8 mouse cellular contexts compared by ENCODE assay signal in genomic region chr2:120567798-120568320, GRCm38 (mm10). TPM values are rescaled to one million over a fixed set of nuclear protein-coding genes. Genes with fewer than 3 reads are reported as not detected.
A peak's percentile ranks its signal among the peaks of the same experiment; 100 is the strongest.
DNase-seq lines count a peak whose midpoint lies in the region; ATAC-seq and TF ChIP-seq lines count a peak whose summit lies in the region.

No protein-coding gene starts in this region.

- peak overlapping the region; percentile 89 for H3K27ac ChIP-seq in layer of hippocampus, adult 2 months
- no peak overlapping the region for H3K27ac ChIP-seq in embryonic facial prominence, embryonic 11.5 days (replicated peaks; ENCODE audit: low read depth, low read length)
- H3K27ac ChIP-seq in intestine, embryonic 15.5 days = peak overlapping the region; percentile 84

- under 1% methylated on average over 22 of the region's 22 CpGs for WGBS in embryonic facial prominence, embryonic 11.5 days
- WGBS in intestine, embryonic 15.5 days = under 1% methylated on average over 22 of the region's 22 CpGs

- no peaks in the 10 kb centered on the region for H3K4me1 ChIP-seq in embryonic facial prominence, embryonic 11.5 days (ENCODE audit: control insufficient read depth, insufficient read depth, low read length)
- H3K4me1 ChIP-seq in intestine, embryonic 15.5 days (replicated peaks) = no peaks in the 10 kb centered on the region

- peak overlapping the region; percentile 71 for H3K9ac ChIP-seq in embryonic facial prominence, embryonic 11.5 days (replicated peaks; ENCODE audit: low read length)
- H3K9ac ChIP-seq in intestine, embryonic 15.5 days = peak overlapping the region; percentile 68

- H3K36me3 ChIP-seq in embryonic facial prominence, embryonic 11.5 days (replicated peaks; ENCODE audit: control insufficient read depth, insufficient read depth, low read depth, low read length) = no peaks in the 10 kb centered on the region
- no peaks in the 10 kb centered on the region for H3K36me3 ChIP-seq in intestine, embryonic 15.5 days
- no peaks in the 10 kb centered on the region for H3K36me3 ChIP-seq in myocyte (ENCODE audit: control insufficient read depth, insufficient read depth)

- peaks cover 49% of the 10 kb centered on the region for H3K79me2 ChIP-seq in myocyte (ENCODE audit: control insufficient read depth, insufficient read depth)

- no peaks in the 10 kb centered on the region for H3K27me3 ChIP-seq in embryonic facial prominence, embryonic 11.5 days (ENCODE audit: control insufficient read depth, insufficient read depth, low read length)
- no peaks in the 10 kb centered on the region for H3K27me3 ChIP-seq in intestine, embryonic 15.5 days (replicated peaks)
- H3K27me3 ChIP-seq in myocyte (ENCODE audit: control insufficient read depth, insufficient read depth, insufficient read length) = no peaks in the 10 kb centered on the region

- H3ac ChIP-seq in myocyte (ENCODE audit: control insufficient read depth, insufficient read length) = peak overlapping the region; percentile 15

- DNase-seq in layer of hippocampus, adult 2 months (ENCODE audit: low spot score in 2 of 2) = no peak
- DNase-seq in layer of hippocampus, postnatal 36 days = no peak
- no peak for DNase-seq in embryonic facial prominence, embryonic 11.5 days (ENCODE audit: low spot score)
- DNase-seq in thymus, postnatal 14 days = no peak
- DNase-seq in kidney, adult 8-10 months = no peak
- DNase-seq in kidney, postnatal 4 days = no peak

- TF ChIP-seq POLR2A in myocyte (IDR thresholded peaks at IDR 0.05; ENCODE audit: insufficient read length, low read depth) = no peak

- H3K9me3 ChIP-seq in embryonic facial prominence, embryonic 11.5 days (replicated peaks; ENCODE audit: control insufficient read depth, low read length) = no peaks in the 10 kb centered on the region
- H3K9me3 ChIP-seq in intestine, embryonic 15.5 days = no peaks in the 10 kb centered on the region

- peak; percentile 37; the same call in 1 of the 2 replicates for ATAC-seq in embryonic facial prominence, embryonic 11.5 days (replicated peaks; ENCODE audit: insufficient number of reproducible peaks, low FRiP score, low TSS enrichment, low read depth)
- ATAC-seq in intestine, embryonic 15.5 days = peak; percentile 76

- no peak for TF ChIP-seq CTCF in layer of hippocampus, adult 2 months (conservative IDR thresholded peaks at IDR 0.05)

- H3K4me3 ChIP-seq in layer of hippocampus, adult 2 months = peak overlapping the region; percentile 65
- H3K4me3 ChIP-seq in embryonic facial prominence, embryonic 11.5 days (ENCODE audit: low read depth, low read length) = peak overlapping the region; percentile 63
- H3K4me3 ChIP-seq in intestine, embryonic 15.5 days (replicated peaks) = peak overlapping the region; percentile 71
- peak overlapping the region; percentile 64 for H3K4me3 ChIP-seq in myocyte

- peak overlapping the region; percentile 57 for H3K4me2 ChIP-seq in embryonic facial prominence, embryonic 11.5 days (ENCODE audit: low read depth, low read length)
- peak overlapping the region; percentile 65 for H3K4me2 ChIP-seq in intestine, embryonic 15.5 days (replicated peaks)
- H3K4me2 ChIP-seq in myocyte (ENCODE audit: low read depth) = peak overlapping the region; percentile 78

TF ChIP-seq in myocyte, 11 proteins besides CTCF, POLR2A, EP300 and RAD21:
- TF ChIP-seq MAX (IDR thresholded peaks at IDR 0.05; ENCODE audit: low read depth) = no peak
- TF ChIP-seq SRF (IDR thresholded peaks at IDR 0.05; ENCODE audit: control insufficient read depth, insufficient read length, low read depth) = no peak
- no peak for TF ChIP-seq E2F4 (IDR thresholded peaks at IDR 0.05; ENCODE audit: insufficient read depth)
- TF ChIP-seq USF1 (IDR thresholded peaks at IDR 0.05; ENCODE audit: low read depth) = no peak
- TF ChIP-seq MYOD1 (IDR thresholded peaks at IDR 0.05; ENCODE audit: control insufficient read depth in 1 of 3, insufficient read length in 2 of 3, low read depth in 2 of 3) = no peak
- TF ChIP-seq POLR2AphosphoS2 (IDR thresholded peaks at IDR 0.05; ENCODE audit: insufficient read length, low read depth) = no peak
- no peak for TF ChIP-seq TCF3 (IDR thresholded peaks at IDR 0.05; ENCODE audit: insufficient read length, low read depth)
- TF ChIP-seq CEBPB (IDR thresholded peaks at IDR 0.05; ENCODE audit: insufficient read depth, poor library complexity, severe bottlenecking) = no peak
- TF ChIP-seq MYOG (IDR thresholded peaks at IDR 0.05; ENCODE audit: control insufficient read depth in 1 of 3, insufficient read depth in 1 of 3, insufficient read length in 2 of 3, low read depth in 2 of 3) = no peak
- no peak for TF ChIP-seq REST (IDR thresholded peaks at IDR 0.05; ENCODE audit: insufficient read depth, insufficient read length)
TF ChIP-seq in myocyte: peak in this region for 0.

RNA-seq across cellular contexts. Expression of gene Snap23, which starts 0.4 kb away (rescaled TPM):
- 10 to 100 TPM; 19.6 to 19.8 TPM for total RNA-seq in layer of hippocampus, adult 2 months (2021)
- total RNA-seq in layer of hippocampus, postnatal 36 days (2021) = 10 to 100 TPM; 19.2 to 25.1 TPM
- 62.0 and 66.4 TPM in 2 replicates for polyA plus RNA-seq in embryonic facial prominence, embryonic 11.5 days (2014; fragmentation: Nextera tagmentation; extraction: Ambion mirVana)
- polyA plus RNA-seq in intestine, embryonic 15.5 days (2015; fragmentation: Nextera tagmentation; extraction: Ambion mirVana) = 47.2 and 51.0 TPM in 2 replicates
- polyA plus RNA-seq in myocyte (2012; fragmentation: generic; extraction: Trizol) = 15.3 TPM

RNA-seq across cellular contexts. Expression of gene Zfp106, which starts 4.2 kb away (rescaled TPM):
- 100 to 1,000 TPM; 159 to 161 TPM for total RNA-seq in layer of hippocampus, adult 2 months (2021)
- total RNA-seq in layer of hippocampus, postnatal 36 days (2021) = 100 to 1,000 TPM; 157 to 163 TPM
- polyA plus RNA-seq in embryonic facial prominence, embryonic 11.5 days (2014; fragmentation: Nextera tagmentation; extraction: Ambion mirVana) = 55.9 and 59.2 TPM in 2 replicates
- polyA plus RNA-seq in intestine, embryonic 15.5 days (2015; fragmentation: Nextera tagmentation; extraction: Ambion mirVana) = 46.1 and 46.5 TPM in 2 replicates
- 94.6 TPM for polyA plus RNA-seq in myocyte (2012; fragmentation: generic; extraction: Trizol)

RNA-seq across cellular contexts. Expression of gene Haus2, which starts 41.3 kb away (rescaled TPM):
- 10 to 100 TPM; 14.9 to 15.7 TPM for total RNA-seq in layer of hippocampus, adult 2 months (2021)
- total RNA-seq in layer of hippocampus, postnatal 36 days (2021) = 10 to 100 TPM; 13.2 to 14.0 TPM
- polyA plus RNA-seq in embryonic facial prominence, embryonic 11.5 days (2014; fragmentation: Nextera tagmentation; extraction: Ambion mirVana) = 33.3 and 33.8 TPM in 2 replicates
- 21.3 and 22.3 TPM in 2 replicates for polyA plus RNA-seq in intestine, embryonic 15.5 days (2015; fragmentation: Nextera tagmentation; extraction: Ambion mirVana)
- 4.4 TPM for polyA plus RNA-seq in myocyte (2012; fragmentation: generic; extraction: Trizol)

RNA-seq across cellular contexts. Expression of gene Lrrc57, which starts 41.5 kb away (rescaled TPM):
- 10 to 100 TPM; 34.7 to 43.4 TPM for total RNA-seq in layer of hippocampus, adult 2 months (2021)
- total RNA-seq in layer of hippocampus, postnatal 36 days (2021) = 10 to 100 TPM; 32.3 to 34.4 TPM
- polyA plus RNA-seq in embryonic facial prominence, embryonic 11.5 days (2014; fragmentation: Nextera tagmentation; extraction: Ambion mirVana) = 26.0 and 27.0 TPM in 2 replicates
- 20.3 and 20.5 TPM in 2 replicates for polyA plus RNA-seq in intestine, embryonic 15.5 days (2015; fragmentation: Nextera tagmentation; extraction: Ambion mirVana)
- polyA plus RNA-seq in myocyte (2012; fragmentation: generic; extraction: Trizol) = 12.5 TPM
